Comparison of ENCODE assay signal across 13 mouse cellular contexts in the genomic region with DNA sequence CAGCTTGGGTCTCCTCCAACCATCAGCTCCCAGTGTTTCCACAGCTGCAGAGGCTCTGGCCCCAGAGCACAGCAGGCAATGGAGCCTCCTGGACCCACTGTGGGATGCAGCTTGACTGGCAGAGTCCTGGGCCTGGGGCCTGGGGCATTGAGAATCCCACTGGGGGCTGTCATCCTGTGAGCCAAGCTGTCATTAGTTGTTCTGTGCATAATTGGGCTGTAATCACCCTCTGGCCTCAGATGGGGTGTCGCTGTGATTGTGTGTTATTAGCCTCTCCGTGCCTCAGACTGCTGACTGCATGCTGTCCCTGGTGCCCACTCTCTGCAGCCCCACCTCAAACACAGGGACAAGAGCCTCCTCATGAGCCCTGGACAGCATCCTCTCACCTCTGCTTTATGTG. TPM values are rescaled to one million over a fixed set of nuclear protein-coding genes. Genes with fewer than 3 reads are reported as not detected.
DNase-seq lines count a peak whose midpoint lies in the region; ATAC-seq lines count a peak whose summit lies in the region.
"Had no signal": no experiment of that assay in that cellular context is flagged by ENCODE, and none has a peak within 500 bp of the region (broad histone marks: within the 10 kb centered on the region; RNA-seq: fewer than 3 reads in every experiment).

No protein-coding gene starts in this region.

- H3K4me2 ChIP-seq in neural tube, embryonic 11.5 days (ENCODE audit: low read depth) = no peak overlapping the region
- no peak overlapping the region for H3K4me2 ChIP-seq in forebrain, embryonic 16.5 days (ENCODE audit: low read length)
- H3K4me2 ChIP-seq in midbrain, embryonic 11.5 days = no peak overlapping the region
- H3K4me2 ChIP-seq: embryonic facial prominence, embryonic 13.5 days; liver, embryonic 13.5 days had no signal

- no peaks in the 10 kb centered on the region for H3K4me1 ChIP-seq in neural tube, embryonic 11.5 days (ENCODE audit: control insufficient read depth, insufficient read depth, low read length)
- H3K4me1 ChIP-seq in forebrain, embryonic 16.5 days (replicated peaks; ENCODE audit: control insufficient read depth, insufficient read depth, low read length) = peaks cover 29% of the 10 kb centered on the region
- no peaks in the 10 kb centered on the region for H3K4me1 ChIP-seq in midbrain, embryonic 11.5 days (ENCODE audit: control insufficient read depth, insufficient read depth, low read length)
- H3K4me1 ChIP-seq: liver, embryonic 13.5 days had no signal

- peak; percentile 57 for DNase-seq in neural tube, embryonic 11.5 days (ENCODE audit: low spot score)
- no peak for DNase-seq in neural tube, embryonic 10.5 days (ENCODE audit: extremely low spot score, low spot score)
- DNase-seq in midbrain, embryonic 11.5 days (ENCODE audit: low spot score, missing footprints) = no peak
- DNase-seq in retina, embryonic 14.5 days (ENCODE audit: low spot score) = peak; percentile 25
- no peak for DNase-seq in kidney, adult 18-20 months
- DNase-seq in right cerebral cortex, postnatal 36 days (ENCODE audit: low spot score in 2 of 2) = no peak
- no peak for DNase-seq in ovary, adult 18-20 months (ENCODE audit: low spot score)
- DNase-seq: cerebellum, adult 2 months; kidney, adult 2 months; liver, embryonic 13.5 days had no signal

- peak; percentile 50 for ATAC-seq in neural tube, embryonic 11.5 days (ENCODE audit: insufficient read depth, low FRiP score, low TSS enrichment)
- peak; percentile 77 for ATAC-seq in forebrain, embryonic 16.5 days
- peak; percentile 67 for ATAC-seq in midbrain, embryonic 11.5 days (ENCODE audit: low FRiP score)

- no peaks in the 10 kb centered on the region for H3K36me3 ChIP-seq in neural tube, embryonic 11.5 days (ENCODE audit: control insufficient read depth, insufficient read depth, low read length)
- no peaks in the 10 kb centered on the region for H3K36me3 ChIP-seq in forebrain, embryonic 16.5 days (ENCODE audit: control insufficient read depth, insufficient read depth)
- no peaks in the 10 kb centered on the region for H3K36me3 ChIP-seq in midbrain, embryonic 11.5 days (ENCODE audit: control insufficient read depth, insufficient read depth, low read length)
- H3K36me3 ChIP-seq: embryonic facial prominence, embryonic 13.5 days; liver, embryonic 13.5 days had no signal

- no peak overlapping the region for H3K9ac ChIP-seq in neural tube, embryonic 11.5 days (ENCODE audit: low read length)
- H3K9ac ChIP-seq in forebrain, embryonic 16.5 days (replicated peaks; ENCODE audit: low read depth, low read length) = no peak overlapping the region
- H3K9ac ChIP-seq in midbrain, embryonic 11.5 days (ENCODE audit: low read length) = no peak overlapping the region
- H3K9ac ChIP-seq: liver, embryonic 13.5 days had no signal

- H3K27ac ChIP-seq in neural tube, embryonic 11.5 days (ENCODE audit: low read depth, low read length) = no peak overlapping the region
- H3K27ac ChIP-seq in forebrain, embryonic 16.5 days (ENCODE audit: low read length) = no peak overlapping the region
- H3K27ac ChIP-seq in midbrain, embryonic 11.5 days (ENCODE audit: low read depth, low read length) = no peak overlapping the region
- H3K27ac ChIP-seq: embryonic facial prominence, embryonic 13.5 days; liver, embryonic 13.5 days; stomach, postnatal 0 days had no signal

- H3K4me3 ChIP-seq in neural tube, embryonic 11.5 days (ENCODE audit: low read depth, low read length) = no peak overlapping the region
- no peak overlapping the region for H3K4me3 ChIP-seq in forebrain, embryonic 16.5 days (replicated peaks; ENCODE audit: low read length)
- H3K4me3 ChIP-seq in midbrain, embryonic 11.5 days (ENCODE audit: low read depth, low read length) = no peak overlapping the region
- H3K4me3 ChIP-seq: embryonic facial prominence, embryonic 13.5 days; liver, embryonic 13.5 days had no signal

- 28% methylated on average over 2 of the region's 2 CpGs for WGBS in neural tube, embryonic 11.5 days
- 5% methylated on average over 2 of the region's 2 CpGs for WGBS in forebrain, embryonic 16.5 days
- WGBS in midbrain, embryonic 11.5 days = 49% methylated on average over 2 of the region's 2 CpGs

- no peaks in the 10 kb centered on the region for H3K9me3 ChIP-seq in neural tube, embryonic 11.5 days (ENCODE audit: control insufficient read depth, low read length)
- no peaks in the 10 kb centered on the region for H3K9me3 ChIP-seq in forebrain, embryonic 16.5 days (ENCODE audit: control insufficient read depth, low read length)
- no peaks in the 10 kb centered on the region for H3K9me3 ChIP-seq in midbrain, embryonic 11.5 days (ENCODE audit: control insufficient read depth, low read length)
- H3K9me3 ChIP-seq: embryonic facial prominence, embryonic 13.5 days; liver, embryonic 13.5 days had no signal

- H3K27me3 ChIP-seq in neural tube, embryonic 11.5 days (ENCODE audit: control insufficient read depth, insufficient read depth, low read length) = no peaks in the 10 kb centered on the region
- no peaks in the 10 kb centered on the region for H3K27me3 ChIP-seq in forebrain, embryonic 16.5 days (replicated peaks; ENCODE audit: control insufficient read depth, insufficient read depth, low read length)
- no peaks in the 10 kb centered on the region for H3K27me3 ChIP-seq in midbrain, embryonic 11.5 days (ENCODE audit: control insufficient read depth, insufficient read depth, low read length)
- H3K27me3 ChIP-seq: liver, embryonic 13.5 days had no signal

RNA-seq across cellular contexts. Expression of a gene that starts 45.7 kb away (rescaled TPM):
- polyA plus RNA-seq in neural tube, embryonic 11.5 days (2014; fragmentation: Nextera tagmentation; extraction: Ambion mirVana) = 1.2 and 2.2 TPM in 2 replicates
- 1.7 and 2.4 TPM in 2 replicates for polyA plus RNA-seq in forebrain, embryonic 16.5 days (2015; fragmentation: Nextera tagmentation; extraction: Ambion mirVana)
- 0.90 and 1.8 TPM in 2 replicates for polyA plus RNA-seq in midbrain, embryonic 11.5 days (2014; fragmentation: Nextera tagmentation; extraction: Ambion mirVana)

Comparison
In these comparisons a context has a peak if more than half of its experiments do, and no peak if none do; other contexts are left out.
1. DNase-seq: peak in neural tube, embryonic 11.5 days (single experiment) and retina, embryonic 14.5 days (single experiment); none in neural tube, embryonic 10.5 days (single experiment), midbrain, embryonic 11.5 days (single experiment), kidney, adult 18-20 months (single experiment), right cerebral cortex, postnatal 36 days (0 of 2) and ovary, adult 18-20 months (single experiment).
2. Peak in every context shown above with its lines, with median percentiles within 50 percentile points of each other: ATAC-seq.